Mouse (Mus musculus) kidney, adult 18-20 months (tissue): ENCODE measurements at regions not wholly inside any gene's neighbourhood (a gene's known extent, or its start where the extent isn't known, plus 50 kb on each side); places are given as distances from the start of the nearest gene placed in this dataset.

Experiments used
- DNase-seq: peaks from one replicate; pipeline ENCODE4 v3.0.0; 2021

DNA sequence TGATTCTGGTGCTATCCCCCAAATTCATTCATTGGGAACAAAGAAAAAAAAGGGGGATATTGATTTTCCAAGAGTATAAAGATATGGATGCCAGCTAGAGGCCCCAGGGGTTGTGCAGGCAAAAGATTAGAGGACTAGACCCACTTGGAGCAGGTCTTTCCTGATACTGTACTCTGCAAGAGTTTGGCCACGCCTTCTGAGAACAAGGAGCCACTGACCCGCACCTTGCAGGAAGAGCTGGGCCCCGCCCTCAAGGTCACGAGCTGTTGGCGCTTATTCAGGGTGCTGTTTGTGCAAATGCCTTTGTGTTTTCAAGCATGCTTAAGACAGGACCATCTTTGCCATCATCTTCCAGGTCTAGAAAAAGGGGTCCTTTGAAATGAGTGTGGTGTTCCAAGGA, 54.5 kb upstream of the Slc7a1 start:
- DNase-seq = no peak

GRCm38 (mm10) chr5:148453776-148454175, 54.1 kb upstream of the Slc7a1 start:
- no peak for DNase-seq

DNA sequence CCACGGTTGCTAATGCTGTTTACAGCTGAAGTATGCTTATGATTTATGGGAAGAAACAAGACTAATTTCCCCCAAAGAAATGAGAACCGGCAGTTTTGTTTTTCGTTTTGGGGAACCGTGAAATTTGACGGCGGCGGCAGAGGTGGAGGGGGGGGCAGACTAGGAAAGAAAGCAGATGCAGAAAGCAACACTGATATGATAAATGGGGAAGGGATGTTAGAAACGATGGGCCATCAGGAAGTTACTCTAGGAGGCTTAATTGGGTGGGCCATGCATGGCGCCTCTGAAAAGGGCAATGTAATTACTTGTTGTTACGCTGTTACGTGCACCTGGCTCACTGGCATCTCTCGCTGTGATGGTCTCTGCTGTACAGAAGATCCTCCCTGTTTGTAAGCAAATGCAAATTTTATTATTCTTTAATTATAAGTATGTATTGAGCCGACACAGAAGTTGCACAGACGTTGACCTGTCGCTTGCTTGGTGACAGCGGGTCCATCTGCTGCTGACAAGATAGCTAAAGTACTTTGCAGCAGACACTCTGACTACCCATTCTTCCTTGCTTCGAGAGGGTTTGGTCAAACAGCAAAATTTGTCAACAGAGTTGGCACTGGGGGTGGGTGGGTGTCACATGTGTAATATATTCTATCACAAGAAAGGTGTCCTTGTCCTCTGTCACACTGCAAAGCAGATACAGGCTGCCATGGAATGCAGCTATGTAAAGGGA, 53.4 kb upstream of the Slc7a1 start:
- DNase-seq = no peak

GRCm38 (mm10) chr5:148451811-148452210, 52.1 kb upstream of the Slc7a1 start:
- peak; percentile 38 for DNase-seq

- peak; percentile 57 for DNase-seq
Observed at GRCm38 (mm10) chr5:148450924-148451323, 51.2 kb upstream of the Slc7a1 start.
